Mouse (Mus musculus): Measurements from ENCODE around the gene Gm28308. TPM values are rescaled to one million over a fixed set of nuclear protein-coding genes. Genes with fewer than 3 reads are reported as not detected.

Gm28308 gene
- polyA plus RNA-seq, 1 experiment from 2014 or later = not detected

DNA sequence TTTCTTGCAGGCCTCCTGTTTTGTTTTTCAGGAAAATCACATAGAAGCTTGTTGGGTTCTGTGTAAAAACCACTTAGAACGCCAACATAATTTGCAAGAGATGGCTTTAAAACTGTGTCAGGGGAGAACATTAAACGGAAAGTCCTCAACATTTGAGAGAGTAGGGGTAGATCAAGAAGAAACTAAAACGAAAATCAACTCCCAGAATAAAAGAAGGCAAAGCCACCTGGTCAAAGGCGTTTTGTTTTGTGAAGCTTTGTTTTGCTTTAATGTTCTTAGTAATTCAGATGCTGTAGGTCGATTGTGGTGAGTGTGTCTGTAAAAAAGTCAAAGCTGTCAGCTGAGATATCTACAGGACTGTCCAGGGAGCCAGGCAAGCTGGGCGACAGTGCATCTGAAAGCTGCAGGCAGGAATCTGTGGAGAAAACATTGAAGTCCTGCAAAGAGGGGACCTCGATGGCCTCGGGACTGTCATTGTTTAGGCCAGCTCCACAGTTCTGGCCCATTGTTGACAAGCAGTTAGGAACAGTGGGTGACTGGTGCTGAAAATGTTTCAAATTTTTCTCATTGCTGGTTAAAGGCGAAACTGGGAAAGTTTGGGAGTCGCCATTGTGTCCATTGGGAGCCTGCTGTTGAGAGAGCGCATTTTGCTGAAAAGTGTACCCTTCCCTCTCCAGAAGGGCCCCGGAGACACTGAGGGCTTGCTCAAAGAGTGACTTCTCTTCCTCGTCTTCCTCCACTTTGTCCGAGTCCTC lies 50.4 kb downstream of the Gm28308 start:
- Histone ChIP-seq H3K9me3 (replicated peaks) (no peaks in the 10 kb centered on the region), H3K27ac (replicated peaks) (no peak overlapping the region), H3K27me3 (peaks cover 98% of the 10 kb centered on the region), H3K4me1 (replicated peaks) (peaks cover 3% of the 10 kb centered on the region; the same call in 1 of the 2 replicates), H3K9ac (no peak overlapping the region), H3K4me3 (replicated peaks) (0 out of 2 replicates have a peak overlapping the region, but pooled peaks have one; percentile 6), H3K36me3 (replicated peaks) (no peaks in the 10 kb centered on the region), H3K4me2 (peak overlapping the region; percentile 20; the same call in 1 of the 2 replicates)
- no peak for ATAC-seq (ENCODE audit: insufficient read depth)
- 14% methylated on average over 14 of the region's 14 CpGs for WGBS (ENCODE audit: insufficient replicate concordance)

DNA sequence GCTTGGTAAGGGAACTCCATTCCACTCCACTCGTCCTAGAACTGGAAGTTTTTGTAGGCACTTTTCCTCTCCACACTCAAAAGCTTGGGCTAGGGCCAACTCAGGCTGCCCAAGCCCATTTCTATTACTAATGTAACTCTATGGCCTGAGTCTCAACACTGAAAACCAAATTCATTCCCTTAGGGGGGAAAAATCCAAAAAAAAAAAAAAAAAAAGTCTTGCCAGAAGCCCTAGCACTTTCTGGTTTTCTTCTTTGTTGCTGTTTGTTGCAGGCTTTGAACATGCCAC lies 51.1 kb downstream of the Gm28308 start:
- no peak for ATAC-seq (ENCODE audit: insufficient read depth)
- H3K27ac ChIP-seq (replicated peaks) = no peak overlapping the region
- 37% methylated on average over 1 of the region's 1 CpGs for WGBS (ENCODE audit: insufficient replicate concordance)
- H3K4me3 ChIP-seq (replicated peaks) = no peak overlapping the region
- peaks cover 3% of the 10 kb centered on the region; the same call in 1 of the 2 replicates for H3K4me1 ChIP-seq (replicated peaks)
- H3K36me3 ChIP-seq (replicated peaks) = no peaks in the 10 kb centered on the region
- no peak overlapping the region for H3K9ac ChIP-seq
- no peak overlapping the region for H3K4me2 ChIP-seq
- peaks cover 98% of the 10 kb centered on the region for H3K27me3 ChIP-seq
- H3K9me3 ChIP-seq (replicated peaks) = no peaks in the 10 kb centered on the region

DNA sequence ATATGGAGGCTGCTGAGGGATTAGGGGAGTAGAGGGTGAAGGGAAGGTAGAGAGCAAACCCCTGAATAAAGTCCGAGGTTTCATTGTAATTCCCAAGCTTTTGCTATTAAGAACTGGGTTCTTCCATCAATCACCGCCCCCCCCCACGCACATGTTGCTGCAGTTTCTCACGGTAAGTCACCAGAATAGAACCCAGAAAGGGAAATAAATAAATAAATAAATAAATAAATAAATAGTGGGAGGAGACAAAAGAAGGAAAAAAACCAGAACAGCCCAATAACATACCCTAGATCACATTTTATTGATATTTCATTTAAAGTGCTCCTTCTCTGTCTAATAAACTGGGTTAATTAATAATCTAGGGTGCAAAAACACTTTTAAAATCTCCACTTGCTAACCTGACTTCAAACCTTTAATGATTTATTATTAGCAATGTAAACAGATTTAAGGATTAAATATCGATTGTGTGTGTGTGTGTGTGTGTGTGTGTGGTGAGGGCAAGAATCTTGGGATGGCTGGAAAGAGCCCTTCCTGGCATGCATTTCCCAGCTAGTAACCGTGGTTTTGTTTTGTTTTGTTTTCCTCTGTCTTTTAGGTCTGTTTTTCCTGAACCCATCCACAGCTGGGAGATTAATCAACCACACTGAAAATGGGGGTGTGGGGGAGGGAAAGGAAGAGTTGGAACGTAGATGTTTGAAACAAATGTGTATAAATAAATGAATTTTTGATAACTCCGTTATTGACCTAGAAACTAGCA lies 51.6 kb downstream of the Gm28308 start:
- Histone ChIP-seq H3K4me2 (no peak overlapping the region), H3K9ac (no peak overlapping the region), H3K36me3 (replicated peaks) (no peaks in the 10 kb centered on the region), H3K4me1 (replicated peaks) (peaks cover 3% of the 10 kb centered on the region; the same call in 1 of the 2 replicates), H3K27me3 (peaks cover 98% of the 10 kb centered on the region), H3K9me3 (replicated peaks) (no peaks in the 10 kb centered on the region), H3K4me3 (replicated peaks) (no peak overlapping the region), H3K27ac (replicated peaks) (no peak overlapping the region)
- ATAC-seq (ENCODE audit: insufficient read depth) = no peak
- 29% methylated on average over 8 of the region's 8 CpGs for WGBS (ENCODE audit: insufficient replicate concordance)

DNA sequence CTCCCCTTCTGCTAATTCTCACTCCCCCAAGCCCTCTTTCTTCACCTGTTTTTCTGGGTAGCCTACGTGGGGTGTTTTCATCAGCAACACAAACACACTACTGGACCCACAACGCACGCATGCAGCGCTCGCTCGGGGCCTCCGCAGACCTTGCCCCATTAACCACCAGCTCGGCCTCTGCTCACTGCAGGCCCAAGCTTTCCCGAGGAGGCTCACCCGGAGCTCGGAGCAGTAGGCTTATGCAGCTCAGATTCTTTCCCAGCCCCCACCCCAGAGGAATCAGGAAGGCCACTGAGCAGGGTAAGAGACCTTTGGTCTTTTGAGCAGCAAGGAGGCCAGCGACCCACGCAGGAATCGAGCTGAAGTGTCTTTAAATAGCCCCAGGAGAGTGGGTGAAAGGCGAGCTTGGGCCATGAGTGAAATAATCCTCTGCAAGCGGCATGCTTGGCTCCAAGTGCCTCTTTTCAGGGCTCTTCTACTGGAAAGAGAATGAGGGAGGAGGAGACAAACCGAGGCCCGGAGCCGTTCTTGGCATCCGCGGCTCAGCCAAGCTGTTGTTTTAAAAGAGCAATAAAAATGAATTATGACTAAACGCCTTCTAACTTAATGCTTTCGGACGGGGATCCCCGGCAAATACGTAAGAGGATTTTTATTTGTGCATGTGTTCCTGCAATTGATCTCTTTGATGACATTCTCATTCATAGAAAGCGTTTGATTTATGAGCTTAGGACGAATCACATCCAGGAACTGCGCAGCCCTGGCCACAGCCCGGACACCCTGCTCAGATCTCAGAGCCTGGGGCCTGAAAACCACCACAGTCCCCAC lies 52.4 kb downstream of the Gm28308 start:
- H3K4me3 ChIP-seq (replicated peaks) = no peak overlapping the region
- peaks cover 98% of the 10 kb centered on the region for H3K27me3 ChIP-seq
- peak overlapping the region; percentile 23 for H3K4me2 ChIP-seq
- H3K9ac ChIP-seq = no peak overlapping the region
- H3K36me3 ChIP-seq (replicated peaks) = no peaks in the 10 kb centered on the region
- peaks cover 3% of the 10 kb centered on the region; the same call in 1 of the 2 replicates for H3K4me1 ChIP-seq (replicated peaks)
- no peaks in the 10 kb centered on the region for H3K9me3 ChIP-seq (replicated peaks)
- 0 out of 2 replicates have a peak overlapping the region, but pooled peaks have one; percentile 19 for H3K27ac ChIP-seq (replicated peaks)
- 12% methylated on average over 30 of the region's 30 CpGs for WGBS (ENCODE audit: insufficient replicate concordance)
- no peak for ATAC-seq (ENCODE audit: insufficient read depth)

DNA sequence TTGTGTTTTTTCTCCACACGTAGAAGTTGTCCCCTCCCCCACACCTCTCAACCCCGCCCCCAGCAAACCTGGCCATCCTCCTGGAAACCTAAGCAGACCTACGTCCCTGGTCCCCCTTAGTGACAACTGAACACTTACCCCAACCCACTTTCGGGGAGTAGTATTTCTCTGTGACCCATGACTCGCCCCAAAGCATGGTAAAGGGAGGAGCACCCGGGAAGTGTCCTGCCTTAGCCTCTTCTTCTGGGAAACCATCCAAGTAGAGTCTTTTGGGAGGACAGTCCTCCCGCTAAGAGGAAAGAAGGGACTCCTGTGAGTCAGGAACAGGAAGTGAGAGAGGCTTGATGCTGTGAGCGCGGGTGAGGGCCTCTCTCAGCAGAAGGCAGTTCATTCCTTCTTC lies 53.2 kb downstream of the Gm28308 start:
- no peak overlapping the region for H3K4me3 ChIP-seq (replicated peaks)

DNA sequence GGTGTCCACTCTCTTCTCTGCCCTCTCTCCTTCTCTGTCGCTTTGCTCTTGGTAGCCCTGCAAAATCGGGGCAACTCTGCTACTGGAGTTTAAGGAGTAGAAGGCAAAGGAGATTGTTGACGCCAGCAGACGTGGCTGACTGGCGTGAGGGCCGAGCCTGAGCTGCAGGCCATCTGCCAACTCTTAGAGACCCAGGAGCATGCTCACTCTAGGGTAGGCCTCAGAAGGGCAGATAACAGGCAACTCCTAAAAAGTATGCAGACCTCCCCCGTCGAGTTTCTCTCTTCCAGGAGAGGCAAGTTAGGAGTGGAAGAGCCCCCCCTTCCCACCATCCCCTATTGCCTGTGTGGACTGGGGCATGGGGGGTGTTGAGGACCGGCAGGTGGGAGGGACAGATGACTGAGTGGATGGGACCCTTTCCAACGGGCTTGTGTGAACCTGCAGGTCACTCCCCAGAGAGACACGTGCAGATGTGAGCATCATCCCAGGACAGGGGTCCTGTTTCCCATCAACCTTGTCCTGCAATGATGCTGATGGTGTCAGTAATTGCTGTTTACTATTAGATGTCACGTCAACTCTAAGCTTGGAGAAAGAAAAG lies 53.9 kb downstream of the Gm28308 start:
- H3K4me3 ChIP-seq (replicated peaks) = peak overlapping the region; percentile 56
- H3K36me3 ChIP-seq (replicated peaks) = no peaks in the 10 kb centered on the region
- no peaks in the 10 kb centered on the region for H3K9me3 ChIP-seq (replicated peaks)
- ATAC-seq (ENCODE audit: insufficient read depth) = no peak
- H3K27me3 ChIP-seq = peaks cover 98% of the 10 kb centered on the region
- 15% methylated on average over 12 of the region's 12 CpGs for WGBS (ENCODE audit: insufficient replicate concordance)
- peak overlapping the region; percentile 41; the same call in 1 of the 2 replicates for H3K27ac ChIP-seq (replicated peaks)
- no peak overlapping the region for H3K9ac ChIP-seq
- H3K4me2 ChIP-seq = peak overlapping the region; percentile 74
- peaks cover 3% of the 10 kb centered on the region; the same call in 1 of the 2 replicates for H3K4me1 ChIP-seq (replicated peaks)

More for the DNA sequence above, 53.2 kb downstream of the Gm28308 start:
- Histone ChIP-seq H3K27ac (replicated peaks) (no peak overlapping the region), H3K9me3 (replicated peaks) (no peaks in the 10 kb centered on the region), H3K36me3 (replicated peaks) (no peaks in the 10 kb centered on the region), H3K4me2 (peak overlapping the region; percentile 23; the same call in 1 of the 2 replicates), H3K9ac (no peak overlapping the region), H3K4me1 (replicated peaks) (peaks cover 3% of the 10 kb centered on the region; the same call in 1 of the 2 replicates), H3K27me3 (peaks cover 98% of the 10 kb centered on the region)
- WGBS (ENCODE audit: insufficient replicate concordance) = 9% methylated on average over 9 of the region's 9 CpGs
- ATAC-seq (ENCODE audit: insufficient read depth) = no peak

DNA sequence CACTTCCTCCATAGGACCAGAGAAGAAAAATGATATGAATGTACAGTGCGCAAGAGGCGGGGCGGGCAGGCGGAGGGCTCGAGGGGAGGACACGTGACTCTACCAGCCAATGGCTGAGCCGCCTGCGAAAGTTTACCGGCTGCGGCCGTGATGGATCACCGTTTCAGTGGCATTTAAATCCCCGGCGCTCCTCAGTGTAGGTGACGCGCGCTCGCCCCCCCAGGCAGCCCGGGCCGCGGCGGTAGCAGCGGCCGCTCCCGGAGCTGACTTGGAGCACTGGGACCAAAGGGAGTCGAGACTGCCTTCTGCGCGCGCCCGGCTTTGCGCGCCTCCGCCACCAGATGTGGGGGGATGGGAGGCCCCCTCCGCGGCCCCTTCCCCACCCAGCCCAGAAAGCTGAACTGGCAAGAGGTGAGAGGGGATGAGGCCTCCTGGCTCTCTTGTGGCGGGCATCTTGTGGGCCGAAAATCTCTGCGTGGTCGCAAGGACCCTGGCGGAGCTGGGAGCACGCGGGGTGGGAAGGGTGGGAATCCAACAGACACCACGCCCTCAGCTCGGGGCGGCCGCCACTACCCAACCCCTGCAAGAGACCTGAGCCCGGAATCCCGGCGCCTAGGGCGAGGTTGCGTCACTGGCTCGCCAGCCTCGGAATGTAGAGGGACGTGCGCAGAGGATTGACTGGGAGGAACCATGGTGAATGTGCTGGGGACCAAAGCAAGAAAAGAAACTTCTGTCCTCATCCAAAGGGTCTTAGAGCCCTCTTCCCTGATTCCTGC lies 54.7 kb downstream of the Gm28308 start, which contains the start of gene Hoxa1:
TSS of gene Hoxa1 (minus strand) at position 42 of the 776 bp plus-strand sequence.
- peaks cover 3% of the 10 kb centered on the region; the same call in 1 of the 2 replicates for H3K4me1 ChIP-seq (replicated peaks)
- no peaks in the 10 kb centered on the region for H3K36me3 ChIP-seq (replicated peaks)
- peak within 1 kb of the TSS; percentile 41; the same call in 1 of the 2 replicates for H3K27ac ChIP-seq (replicated peaks)
- peaks cover 98% of the 10 kb centered on the region for H3K27me3 ChIP-seq
- peak within 1 kb of the TSS; percentile 74 for H3K4me2 ChIP-seq
- peak within 1 kb of the TSS; percentile 56 for H3K4me3 ChIP-seq (replicated peaks)
- no peaks in the 10 kb centered on the region for H3K9me3 ChIP-seq (replicated peaks)
- WGBS (ENCODE audit: insufficient replicate concordance) = under 1% methylated on average over 55 of the region's 55 CpGs
- no peak within 1 kb of the TSS for H3K9ac ChIP-seq
- peak; percentile 61; the same call in 1 of the 2 replicates for ATAC-seq (ENCODE audit: insufficient read depth)

DNA sequence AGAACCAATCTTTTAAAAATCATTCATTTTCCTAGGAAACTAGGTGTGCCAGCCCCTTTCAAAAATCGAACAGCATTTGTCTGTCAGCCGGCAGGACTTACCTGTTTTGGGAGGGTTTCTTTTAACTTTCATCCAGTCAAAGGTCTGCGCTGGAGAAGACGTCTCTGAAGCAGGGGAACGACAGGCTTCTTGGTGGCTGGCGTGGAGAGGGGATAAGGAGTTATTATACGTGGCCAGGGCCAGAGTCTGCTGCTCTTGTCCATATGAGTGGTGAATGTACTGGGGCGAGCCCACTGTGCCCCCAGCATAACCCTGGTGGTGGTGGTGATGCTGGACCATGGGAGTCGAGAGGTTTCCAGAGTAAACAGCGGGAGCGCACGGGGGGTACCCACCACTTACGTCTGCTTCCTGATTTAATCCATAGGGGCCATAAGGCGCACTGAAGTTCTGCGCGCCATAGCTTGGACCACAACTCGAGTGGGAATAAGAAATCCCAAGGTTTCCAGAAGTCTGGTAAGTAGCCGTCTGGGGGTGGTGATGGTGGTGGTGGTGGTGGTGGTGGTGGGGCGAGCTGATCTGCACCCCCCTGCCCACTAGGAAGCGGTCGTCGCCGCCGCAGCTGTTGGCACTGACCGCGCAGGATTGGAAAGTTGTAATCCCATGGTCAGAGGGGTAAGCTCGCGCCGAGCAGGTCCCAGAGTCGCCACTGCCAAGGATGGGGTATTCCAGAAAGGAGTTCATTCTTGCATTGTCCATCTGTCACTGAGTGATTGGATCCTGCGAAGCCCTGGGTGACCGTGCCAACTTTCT lies 55.5 kb downstream of the Gm28308 start:
- no peak for ATAC-seq (ENCODE audit: insufficient read depth)
- peaks cover 3% of the 10 kb centered on the region; the same call in 1 of the 2 replicates for H3K4me1 ChIP-seq (replicated peaks)
- H3K9me3 ChIP-seq (replicated peaks) = no peaks in the 10 kb centered on the region
- H3K36me3 ChIP-seq (replicated peaks) = no peaks in the 10 kb centered on the region
- 1% methylated on average over 32 of the region's 32 CpGs for WGBS (ENCODE audit: insufficient replicate concordance)
- no peak overlapping the region for H3K27ac ChIP-seq (replicated peaks)
- peak overlapping the region; percentile 56 for H3K4me3 ChIP-seq (replicated peaks)
- no peak overlapping the region for H3K9ac ChIP-seq
- peak overlapping the region; percentile 74 for H3K4me2 ChIP-seq
- H3K27me3 ChIP-seq = peaks cover 98% of the 10 kb centered on the region

DNA sequence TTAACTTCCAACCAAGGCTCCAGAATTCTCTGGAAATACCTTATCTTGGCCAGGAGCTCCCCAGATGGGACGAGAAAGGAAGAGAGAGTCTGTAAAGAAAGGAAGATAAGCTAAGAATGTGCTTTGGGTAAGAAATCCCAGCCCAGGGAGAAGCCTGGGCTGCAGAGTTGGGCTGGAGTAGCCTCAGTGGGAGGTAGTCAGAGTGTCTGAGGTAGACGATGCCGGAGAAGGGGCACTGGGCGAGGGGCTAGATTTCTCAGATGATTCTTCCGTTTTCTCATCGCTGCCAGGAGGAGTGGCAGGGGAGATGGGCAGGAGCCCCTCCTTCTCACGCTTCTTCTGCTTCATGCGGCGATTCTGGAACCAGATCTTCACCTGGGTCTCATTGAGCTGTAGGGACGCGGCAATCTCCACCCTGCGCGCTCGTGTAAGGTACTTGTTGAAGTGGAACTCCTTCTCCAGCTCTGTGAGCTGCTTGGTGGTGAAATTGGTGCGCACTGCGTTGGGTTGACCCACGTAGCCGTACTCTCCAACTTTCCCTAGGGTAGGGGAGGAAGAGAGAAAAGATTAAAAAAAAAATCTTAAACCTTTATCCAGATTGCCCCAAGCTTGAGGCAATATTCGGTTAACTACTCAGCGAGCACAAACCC lies 56.5 kb downstream of the Gm28308 start:
- WGBS (ENCODE audit: insufficient replicate concordance) = 4% methylated on average over 20 of the region's 20 CpGs
- Histone ChIP-seq H3K4me1 (replicated peaks) (peaks cover 3% of the 10 kb centered on the region; the same call in 1 of the 2 replicates), H3K4me2 (no peak overlapping the region; the same call in 1 of the 2 replicates), H3K27ac (replicated peaks) (no peak overlapping the region), H3K27me3 (peaks cover 98% of the 10 kb centered on the region), H3K4me3 (replicated peaks) (no peak overlapping the region), H3K9ac (no peak overlapping the region), H3K36me3 (replicated peaks) (no peaks in the 10 kb centered on the region), H3K9me3 (replicated peaks) (no peaks in the 10 kb centered on the region)
- ATAC-seq (ENCODE audit: insufficient read depth) = no peak

All from liver, embryonic 15.5 days (tissue).